Mouse (Mus musculus) lung, postnatal 14 days (tissue): ENCODE results near the gene Isyna1.

ENCODE experiments used
- DNase-seq: peaks from one replicate; pipeline ENCODE4 v3.0.0; 2021

The Isyna1 gene

DNA sequence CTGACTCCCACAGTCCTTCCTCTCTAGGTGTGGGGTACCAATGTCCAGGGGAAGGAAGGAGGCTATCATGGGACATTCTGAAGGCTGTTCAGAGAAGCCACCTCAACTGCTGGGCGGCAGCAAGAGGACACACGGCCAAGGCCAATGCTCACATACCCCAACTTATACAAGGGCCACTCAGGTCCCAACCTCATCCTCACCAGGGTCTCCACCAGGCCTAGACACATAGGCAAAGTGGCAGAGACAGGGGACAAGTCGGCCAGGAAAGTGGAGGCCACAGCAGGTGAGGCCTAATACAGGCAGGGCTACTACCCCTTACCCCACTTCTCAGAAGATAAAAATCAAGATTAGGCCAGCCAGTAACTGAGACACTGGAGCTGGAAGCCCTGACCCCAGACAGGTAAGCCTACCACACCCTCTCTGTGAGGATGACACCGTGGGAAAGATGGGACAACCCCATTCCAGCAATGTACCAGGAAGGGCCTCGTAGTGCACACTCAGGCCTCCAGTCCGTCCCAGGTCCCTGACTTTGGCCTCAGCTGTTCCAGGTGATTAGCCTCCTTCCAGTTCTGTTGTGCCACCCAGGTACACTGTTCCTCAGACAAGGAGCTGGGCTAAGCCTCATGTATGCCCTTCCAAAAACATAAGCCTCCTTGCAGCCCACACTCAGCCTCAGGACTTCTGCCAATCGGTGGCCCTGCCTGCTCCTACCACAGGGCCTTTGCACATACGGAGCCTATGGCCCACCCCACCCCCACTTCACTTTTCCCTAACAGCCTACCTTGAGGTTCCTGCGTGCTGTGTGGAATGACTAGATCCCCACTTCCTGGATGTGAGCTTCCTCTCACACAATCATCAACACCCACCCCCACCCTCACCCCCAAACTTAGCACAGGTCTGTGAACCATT lies 12.0 kb downstream of the Isyna1 start:
- no peak for DNase-seq

- no peak for DNase-seq
Measured at GRCm38 (mm10) chr8:70606780-70607602, 12.8 kb downstream of the Isyna1 start.

DNA sequence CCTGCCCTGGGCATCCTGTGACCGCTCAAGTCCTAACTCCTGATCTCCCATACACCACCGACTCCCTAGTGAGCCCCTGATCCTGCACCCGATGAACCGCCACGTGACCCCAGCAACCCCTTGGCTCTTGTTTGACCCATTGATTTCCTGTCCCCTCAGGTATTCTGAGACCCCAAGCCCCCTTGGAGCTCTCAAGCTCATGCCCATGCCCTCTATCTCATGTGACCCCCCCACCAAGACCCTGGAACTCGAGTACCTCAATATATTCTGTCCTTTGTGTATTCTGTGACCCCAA lies 13.4 kb downstream of the Isyna1 start:
- DNase-seq, result no peak

DNA sequence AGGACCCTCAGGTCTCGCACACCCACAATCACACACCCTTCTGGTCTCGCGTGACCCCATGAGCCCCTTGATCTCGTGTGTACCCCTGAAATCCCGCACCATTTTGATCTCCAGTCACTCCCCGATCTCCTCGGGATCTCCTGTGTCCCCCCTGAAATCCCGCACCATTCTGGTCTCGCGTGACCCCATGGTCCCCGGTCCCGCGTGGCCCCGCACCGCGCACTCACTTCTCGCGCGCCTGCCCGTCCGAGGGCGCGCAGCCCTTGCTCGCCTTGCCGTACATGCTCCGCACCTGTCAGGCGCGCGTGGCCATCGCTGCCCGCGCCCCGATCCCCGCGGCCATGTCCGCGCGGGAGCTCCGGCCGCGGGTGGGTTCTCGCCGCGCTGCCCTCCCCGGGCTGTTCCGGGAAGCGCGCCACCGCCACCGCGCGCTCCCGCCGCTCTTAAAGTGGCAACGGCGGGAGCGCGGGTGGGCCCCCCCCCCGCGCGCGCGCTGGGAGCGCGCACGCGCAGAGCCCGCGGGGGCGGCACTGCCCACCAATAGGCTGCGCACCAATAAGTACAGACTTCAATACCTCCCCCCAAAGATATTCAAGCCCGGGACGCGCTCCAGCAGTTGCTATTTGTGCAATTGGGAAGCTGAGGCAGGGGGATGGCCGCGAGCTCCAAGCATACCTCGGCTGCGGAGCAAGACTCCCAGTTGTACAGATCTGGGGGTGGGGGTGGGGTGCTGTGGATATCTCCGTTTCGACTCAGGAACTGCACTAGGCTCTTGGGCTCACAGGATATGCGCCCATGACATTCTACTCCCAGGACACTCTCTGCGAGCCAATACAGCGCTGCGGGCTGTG lies 13.9 kb downstream of the Isyna1 start:
- peak; percentile 54 for DNase-seq

- DNase-seq, result no peak
Measured at GRCm38 (mm10) chr8:70608749-70609367, 14.7 kb downstream of the Isyna1 start, which contains the start of gene Ssbp4. Gene Ssbp4 (minus strand): TSS chr8:70608872.

DNA sequence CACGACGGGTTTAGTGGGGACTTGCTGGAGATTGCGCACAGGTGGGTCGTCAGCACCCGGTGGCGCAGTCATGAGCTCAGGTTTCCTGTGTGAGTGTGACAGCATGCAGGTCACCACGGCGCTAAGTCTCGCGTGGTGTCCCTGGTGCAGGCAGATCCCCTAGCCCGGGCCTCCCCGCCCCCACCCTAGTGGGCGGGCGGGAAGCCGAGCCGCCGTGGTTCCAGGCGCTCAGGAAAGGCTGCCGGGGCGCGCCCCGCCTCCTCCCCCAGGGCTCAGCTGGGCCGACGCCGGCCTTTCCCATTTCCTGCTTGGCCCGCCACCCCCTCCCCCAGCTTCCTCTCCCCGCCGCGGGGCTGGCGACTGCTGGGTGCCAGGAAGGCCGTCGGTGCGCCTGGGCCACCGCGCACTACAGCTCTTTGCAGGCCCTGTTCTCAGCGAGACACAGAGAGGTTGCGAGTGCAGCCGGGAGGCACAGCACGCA lies 15.2 kb downstream of the Isyna1 start:
- peak; percentile 90 for DNase-seq

- DNase-seq, result peak; percentile 92
Measured at GRCm38 (mm10) chr8:70609849-70610795, 15.9 kb downstream of the Isyna1 start.

GRCm38 (mm10) chr8:70610796-70611771 lies 16.9 kb downstream of the Isyna1 start:
- DNase-seq, result peak; percentile 93

DNA sequence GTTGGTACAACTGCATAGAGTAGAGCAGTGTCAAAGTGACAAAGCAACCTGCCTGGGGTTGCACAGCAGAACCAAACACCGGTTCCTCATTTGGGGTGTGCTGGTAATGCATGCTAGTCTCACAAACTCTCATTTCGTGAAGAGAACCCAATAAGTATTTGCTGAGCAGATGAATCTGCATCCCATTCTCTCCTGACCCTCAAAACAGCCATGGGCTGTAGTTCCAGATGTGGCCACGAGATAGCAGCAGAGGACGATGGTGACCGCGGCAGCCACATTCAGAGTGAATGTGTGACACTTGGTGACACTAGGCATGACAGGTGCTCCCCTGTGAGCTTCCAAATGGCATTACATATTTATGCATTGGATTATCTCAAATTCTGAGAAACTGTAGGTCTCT lies 17.7 kb downstream of the Isyna1 start:
- DNase-seq, result peak; percentile 94

- DNase-seq, result no peak
Measured at GRCm38 (mm10) chr8:70613763-70614162, 19.6 kb downstream of the Isyna1 start.

GRCm38 (mm10) chr8:70614469-70614868 lies 20.3 kb downstream of the Isyna1 start:
- DNase-seq, result no peak

GRCm38 (mm10) chr8:70615281-70615680 lies 21.1 kb downstream of the Isyna1 start:
- no peak for DNase-seq

- DNase-seq, result no peak
Measured at GRCm38 (mm10) chr8:70615894-70616293, 21.7 kb downstream of the Isyna1 start, which contains the start of gene Lrrc25. Gene Lrrc25 (plus strand): TSS chr8:70616155.

- DNase-seq, result no peak
Measured at GRCm38 (mm10) chr8:70616645-70617044, 22.5 kb downstream of the Isyna1 start.

DNA sequence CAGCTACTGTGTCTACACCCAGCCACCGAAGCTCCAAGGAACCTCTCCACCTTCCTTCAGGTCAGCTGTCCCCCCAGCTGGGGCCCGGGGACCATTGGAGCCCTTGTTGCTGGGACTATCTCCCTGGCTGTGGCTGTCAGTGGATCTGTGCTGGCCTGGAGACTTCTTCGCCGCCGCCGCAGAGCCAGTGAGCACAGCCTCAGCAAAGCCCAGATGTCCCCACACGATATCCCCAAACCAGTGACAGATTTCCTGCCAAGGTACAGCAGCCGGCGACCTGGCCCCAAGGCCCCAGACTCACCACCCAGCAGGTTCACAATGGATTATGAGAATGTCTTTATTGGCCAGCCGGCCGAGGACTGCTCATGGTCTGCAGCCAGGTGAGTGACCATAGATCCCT lies 23.8 kb downstream of the Isyna1 start:
- DNase-seq, result no peak

DNA sequence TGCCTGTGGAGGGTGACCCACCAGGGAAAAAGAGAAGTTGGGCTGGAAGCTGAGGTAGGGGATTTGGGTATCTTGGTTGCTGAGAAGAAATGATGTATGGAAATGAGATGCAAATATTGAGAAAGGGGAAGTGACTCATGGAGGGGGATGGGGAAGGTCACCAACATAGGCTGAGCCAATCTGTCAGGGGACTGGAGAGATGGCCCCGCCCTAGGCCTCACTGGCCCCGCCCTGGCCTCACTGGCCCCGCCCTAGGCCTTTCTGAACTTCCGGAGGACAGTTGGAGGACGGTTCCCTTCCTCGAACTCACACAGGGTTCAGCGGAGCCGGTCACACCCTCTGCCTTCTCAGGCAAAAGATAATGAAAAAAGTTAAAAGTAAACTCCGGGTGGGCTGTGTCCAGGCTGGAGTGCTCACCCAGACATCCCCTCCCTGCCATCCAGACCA lies 24.7 kb downstream of the Isyna1 start:
- DNase-seq, result peak; percentile 56

DNA sequence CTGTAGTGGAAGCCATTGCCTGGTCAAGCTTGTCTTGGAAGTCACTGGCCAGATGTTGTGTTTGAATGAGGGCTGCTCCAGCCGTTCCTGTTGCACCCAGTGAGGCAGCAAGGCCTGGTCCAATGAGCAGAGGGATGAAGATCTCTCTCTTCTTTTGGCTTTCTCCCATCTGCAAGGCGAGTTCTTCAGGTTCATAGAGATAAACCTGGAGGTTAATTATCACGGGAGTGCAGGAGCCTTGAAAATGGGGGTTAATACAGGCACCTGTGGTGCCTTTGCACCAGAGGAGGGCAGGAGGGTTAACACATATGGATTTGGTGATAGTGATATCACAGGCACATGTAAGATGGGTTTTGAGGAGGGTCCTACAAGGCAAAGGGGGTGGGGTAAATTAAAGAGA lies 28.0 kb downstream of the Isyna1 start:
- no peak for DNase-seq

- DNase-seq, result peak; percentile 79
Measured at GRCm38 (mm10) chr8:70625104-70625503, 30.9 kb downstream of the Isyna1 start.

DNA sequence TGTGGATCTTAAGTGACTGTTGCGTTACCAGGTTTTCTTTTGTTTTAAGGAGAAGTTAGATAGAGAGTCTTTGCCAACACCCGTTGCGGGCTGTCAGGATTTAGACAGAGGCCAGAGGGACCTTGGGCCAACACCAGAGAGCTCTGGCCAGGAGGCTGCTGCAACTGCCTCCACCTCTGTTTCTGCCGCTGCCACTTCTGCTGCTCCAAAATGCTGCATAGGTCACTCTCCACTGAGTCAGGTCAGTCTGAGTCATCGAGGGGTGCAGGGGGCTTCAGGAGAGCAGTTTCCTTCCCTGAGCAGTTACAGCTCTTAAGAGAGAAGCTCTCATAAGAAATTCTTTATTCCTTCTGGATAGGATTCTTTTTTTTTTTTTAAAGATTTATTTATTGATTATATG lies 32.9 kb downstream of the Isyna1 start:
- no peak for DNase-seq

DNA sequence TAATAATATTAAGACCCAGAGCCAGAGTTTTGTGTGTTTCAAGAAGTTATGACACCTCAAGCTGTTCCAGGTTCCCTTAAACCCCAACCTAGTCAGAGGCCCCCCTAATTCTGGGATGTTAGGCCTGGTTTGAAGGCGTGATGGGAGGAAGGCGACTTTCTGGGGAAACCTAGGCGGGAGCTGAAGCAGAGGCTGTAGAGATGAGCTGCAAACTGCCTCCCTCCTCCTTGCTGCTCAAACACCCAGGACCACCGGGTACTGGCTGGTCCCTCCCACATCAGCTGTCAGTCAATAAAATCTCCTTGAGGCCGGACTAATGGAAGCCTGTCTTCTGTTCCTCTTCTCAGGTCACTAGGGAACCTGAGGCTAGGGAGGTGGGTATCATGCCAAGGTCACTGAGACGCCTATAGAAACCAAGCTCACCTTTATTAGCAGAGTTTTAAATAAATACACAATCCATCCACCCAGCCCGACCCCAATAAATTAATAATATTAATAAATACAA lies 34.9 kb downstream of the Isyna1 start:
- no peak for DNase-seq
